8 mouse cellular contexts compared by ENCODE assay signal in the genomic region with DNA sequence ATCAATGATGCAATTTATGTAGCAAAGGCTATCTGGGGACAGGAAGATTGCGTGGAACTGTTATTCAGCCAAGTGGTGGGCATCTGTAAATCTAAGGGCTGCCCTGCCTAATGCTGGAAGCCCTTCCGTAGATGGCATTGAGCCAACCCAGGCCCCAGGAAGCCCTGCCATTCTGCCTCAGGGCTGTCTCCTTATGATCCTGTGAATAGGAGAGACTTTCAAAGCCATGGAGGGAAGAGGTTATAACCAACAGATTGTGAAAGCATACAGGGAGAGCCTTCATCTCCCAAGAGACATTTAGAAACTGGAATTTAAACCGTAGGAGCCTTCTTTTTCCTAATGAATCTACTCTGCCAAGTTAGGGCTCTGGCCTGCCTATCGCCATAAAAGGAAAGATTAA. TPM values are rescaled to one million over a fixed set of nuclear protein-coding genes. Genes with fewer than 3 reads are reported as not detected.
DNase-seq lines count a peak whose midpoint lies in the region; ATAC-seq and TF ChIP-seq lines count a peak whose summit lies in the region.

No protein-coding gene starts in this region.

- no peak overlapping the region for H3K9ac ChIP-seq in forebrain, embryonic 14.5 days (ENCODE audit: low read length)
- no peak overlapping the region for H3K9ac ChIP-seq in forebrain, postnatal 0 days
- H3K9ac ChIP-seq in heart, embryonic 11.5 days (ENCODE audit: low read depth, low read length) = peak overlapping the region; percentile 84
- no peak overlapping the region for H3K9ac ChIP-seq in neural tube, embryonic 15.5 days (replicated peaks)

- no peak overlapping the region for H3K4me3 ChIP-seq in forebrain, embryonic 14.5 days (ENCODE audit: low read depth, low read length)
- no peak overlapping the region for H3K4me3 ChIP-seq in forebrain, postnatal 0 days (ENCODE audit: low read depth, low read length)
- H3K4me3 ChIP-seq in heart, embryonic 11.5 days (ENCODE audit: low read depth, low read length) = peak overlapping the region; percentile 53
- H3K4me3 ChIP-seq in neural tube, embryonic 15.5 days (replicated peaks) = no peak overlapping the region

- no peaks in the 10 kb centered on the region for H3K4me1 ChIP-seq in forebrain, embryonic 14.5 days (ENCODE audit: control insufficient read depth, insufficient read depth, low read length)
- no peaks in the 10 kb centered on the region for H3K4me1 ChIP-seq in forebrain, postnatal 0 days (ENCODE audit: insufficient read depth)
- H3K4me1 ChIP-seq in heart, embryonic 11.5 days (ENCODE audit: control insufficient read depth, insufficient read depth, low read length) = peaks cover 12% of the 10 kb centered on the region
- H3K4me1 ChIP-seq in neural tube, embryonic 15.5 days = peaks cover 11% of the 10 kb centered on the region

- no peak for TF ChIP-seq CTCF in forebrain, postnatal 0 days (IDR thresholded peaks at IDR 0.05; ENCODE audit: low read depth)

- peak; percentile 58 for DNase-seq in forebrain, embryonic 14.5 days (ENCODE audit: low spot score)
- DNase-seq in forebrain, postnatal 0 days = no peak
- peak; percentile 85 for DNase-seq in NIH3T3 (ENCODE audit: low read depth)
- peak; percentile 41 for DNase-seq in kidney, postnatal 14 days
- DNase-seq in layer of hippocampus, postnatal 14 days (ENCODE audit: low spot score in 2 of 2) = no peak
- no peak for DNase-seq in B cell, adult 2 months

- H3K4me2 ChIP-seq in forebrain, embryonic 14.5 days (ENCODE audit: low read length) = no peak overlapping the region
- H3K4me2 ChIP-seq in forebrain, postnatal 0 days (ENCODE audit: low read depth) = no peak overlapping the region
- H3K4me2 ChIP-seq in heart, embryonic 11.5 days = peak overlapping the region; percentile 70
- 0 out of 2 replicates have a peak overlapping the region, but pooled peaks have one; percentile 1 for H3K4me2 ChIP-seq in neural tube, embryonic 15.5 days

- H3K9me3 ChIP-seq in forebrain, embryonic 14.5 days (replicated peaks; ENCODE audit: control insufficient read depth, low read length) = no peaks in the 10 kb centered on the region
- no peaks in the 10 kb centered on the region for H3K9me3 ChIP-seq in forebrain, postnatal 0 days (ENCODE audit: low read length)
- no peaks in the 10 kb centered on the region for H3K9me3 ChIP-seq in heart, embryonic 11.5 days (replicated peaks; ENCODE audit: control insufficient read depth, low read length)
- H3K9me3 ChIP-seq in neural tube, embryonic 15.5 days (replicated peaks) = no peaks in the 10 kb centered on the region

- 33% methylated on average over 4 of the region's 4 CpGs for WGBS in forebrain, embryonic 14.5 days
- 31% methylated on average over 4 of the region's 4 CpGs for WGBS in forebrain, postnatal 0 days
- 63% methylated on average over 4 of the region's 4 CpGs for WGBS in heart, embryonic 11.5 days (ENCODE audit: insufficient replicate concordance)
- 33% methylated on average over 4 of the region's 4 CpGs for WGBS in neural tube, embryonic 15.5 days

- no peak overlapping the region for H3K27ac ChIP-seq in forebrain, embryonic 14.5 days (ENCODE audit: low read depth, low read length)
- no peak overlapping the region for H3K27ac ChIP-seq in forebrain, postnatal 0 days (ENCODE audit: low read depth, low read length)
- peak overlapping the region; percentile 96 for H3K27ac ChIP-seq in heart, embryonic 11.5 days (ENCODE audit: low read depth, low read length)
- 0 out of 2 replicates have a peak overlapping the region, but pooled peaks have one; percentile 45 for H3K27ac ChIP-seq in neural tube, embryonic 15.5 days (replicated peaks)

- peak; percentile 57; the same call in 1 of the 2 replicates for ATAC-seq in forebrain, embryonic 14.5 days
- no peak for ATAC-seq in forebrain, postnatal 0 days
- ATAC-seq in heart, embryonic 11.5 days (replicated peaks; ENCODE audit: insufficient number of reproducible peaks, low FRiP score, low TSS enrichment) = no peak
- ATAC-seq in neural tube, embryonic 15.5 days (ENCODE audit: low FRiP score) = no peak

- no peaks in the 10 kb centered on the region for H3K36me3 ChIP-seq in forebrain, embryonic 14.5 days (ENCODE audit: control insufficient read depth, insufficient read depth, low read length)
- no peaks in the 10 kb centered on the region for H3K36me3 ChIP-seq in forebrain, postnatal 0 days (ENCODE audit: insufficient read depth)
- H3K36me3 ChIP-seq in heart, embryonic 11.5 days (ENCODE audit: control insufficient read depth, insufficient read depth, low read length) = no peaks in the 10 kb centered on the region
- H3K36me3 ChIP-seq in neural tube, embryonic 15.5 days = no peaks in the 10 kb centered on the region

- H3K27me3 ChIP-seq in forebrain, embryonic 14.5 days (replicated peaks; ENCODE audit: control insufficient read depth, insufficient read depth, low read length) = no peaks in the 10 kb centered on the region
- H3K27me3 ChIP-seq in forebrain, postnatal 0 days (ENCODE audit: insufficient read depth, low read length) = no peaks in the 10 kb centered on the region
- no peaks in the 10 kb centered on the region for H3K27me3 ChIP-seq in heart, embryonic 11.5 days (ENCODE audit: control insufficient read depth, insufficient read depth, low read length)
- no peaks in the 10 kb centered on the region for H3K27me3 ChIP-seq in neural tube, embryonic 15.5 days (replicated peaks)

RNA-seq across cellular contexts. Expression of a gene that starts 1.7 kb away (rescaled TPM):
- 4.7 and 6.6 TPM in 2 replicates for polyA plus RNA-seq in forebrain, embryonic 14.5 days (2014; fragmentation: Nextera tagmentation; extraction: Ambion mirVana)
- 8.2 and 11.2 TPM in 2 replicates for total RNA-seq in forebrain, postnatal 0 days (2014; rRNA removed)
- 6.4 and 7.1 TPM in 2 replicates for polyA plus RNA-seq in forebrain, postnatal 0 days (2015; fragmentation: Nextera tagmentation; extraction: Ambion mirVana)
- polyA plus RNA-seq in heart, embryonic 11.5 days (2014; fragmentation: Nextera tagmentation; extraction: Ambion mirVana) = 107 and 123 TPM in 2 replicates
- polyA plus RNA-seq in neural tube, embryonic 15.5 days (2015; fragmentation: Nextera tagmentation; extraction: Ambion mirVana) = 11.1 and 18.1 TPM in 2 replicates
- total RNA-seq in layer of hippocampus, postnatal 14 days (2021) = 1 to 10 TPM; 6.3 to 8.1 TPM

Comparison
In these comparisons a context has a peak if more than half of its experiments do, and no peak if none do; other contexts are left out.
1. DNase-seq: peak in forebrain, embryonic 14.5 days (single experiment), NIH3T3 (single experiment) and kidney, postnatal 14 days (single experiment); none in forebrain, postnatal 0 days (single experiment), layer of hippocampus, postnatal 14 days (0 of 2) and B cell, adult 2 months (0 of 2).
2. H3K27ac ChIP-seq: peak in heart, embryonic 11.5 days (single experiment) and neural tube, embryonic 15.5 days (single experiment); none in forebrain, embryonic 14.5 days (single experiment) and forebrain, postnatal 0 days (single experiment).
3. H3K4me2 ChIP-seq: peak in heart, embryonic 11.5 days (single experiment) and neural tube, embryonic 15.5 days (single experiment); none in forebrain, embryonic 14.5 days (single experiment) and forebrain, postnatal 0 days (single experiment).